Mouse (Mus musculus) heart, embryonic 14.5 days (tissue): Measurements from ENCODE around the gene Wdr27. TPM values are rescaled to one million over a fixed set of nuclear protein-coding genes. Genes with fewer than 3 reads are reported as not detected.
"Not testable (repeated sequence)": the region's sequence is repeated elsewhere in the genome, so short reads cannot be mapped to it uniquely, and the experiment has no call there.

Experiments used
- ATAC-seq: fragments of 200-750 bp; cut with Nextera tagmentation; 2 replicates; pipeline ENCODE4 v1.8.0; 2017; ENCODE audit warnings: low read depth, moderate TSS enrichment; ENCODE audit not compliant: insufficient number of reproducible peaks, insufficient read depth, low FRiP score
- H3K27ac ChIP-seq, 2 experiments: fragments of 200-500 bp in 1 of 2; fragments of 300-500 bp in 1 of 2; sonication (generic) in 1 of 2; replicated peaks in 1 of 2; 2 replicates each; pipeline ENCODE4 v1.5.1; 2012 to 2014; ENCODE audit warnings: low read depth in 2 of 2, low read length in 2 of 2, control low read depth in 1 of 2, mild to moderate bottlenecking in 1 of 2, mixed read lengths in 1 of 2; ENCODE audit not compliant: control insufficient read depth in 1 of 2, insufficient read depth in 1 of 2
- H3K27me3 ChIP-seq: fragments of 300-500 bp; sonication (generic); 2 replicates; pipeline ENCODE4 v1.6.1; 2014; ENCODE audit warnings: mild to moderate bottlenecking, low read length, control low read depth; ENCODE audit not compliant: control insufficient read depth, insufficient read depth
- H3K36me3 ChIP-seq: fragments of 300-500 bp; sonication (generic); 2 replicates; pipeline ENCODE4 v1.6.1; 2014; ENCODE audit warnings: mild to moderate bottlenecking, control low read depth, low read length, mixed read lengths; ENCODE audit not compliant: control insufficient read depth, insufficient read depth
- H3K4me1 ChIP-seq, 2 experiments: fragments of 200-500 bp in 1 of 2; fragments of 300-500 bp in 1 of 2; sonication (generic) in 1 of 2; 2 replicates each; pipeline ENCODE4 v1.6.1; 2012 to 2014; ENCODE audit warnings: low read length in 2 of 2, control low read depth in 1 of 2, mixed read lengths in 1 of 2; ENCODE audit not compliant: control insufficient read depth in 2 of 2, insufficient read depth in 2 of 2
- H3K4me2 ChIP-seq: fragments of 300-500 bp; sonication (generic); 2 replicates; pipeline ENCODE4 v1.6.1; 2014; ENCODE audit warnings: mild to moderate bottlenecking, low read length
- H3K4me3 ChIP-seq, 2 experiments: fragments of 200-500 bp in 1 of 2; fragments of 300-500 bp in 1 of 2; sonication (generic) in 1 of 2; 2 replicates each; pipeline ENCODE4 v1.5.1; 2012 to 2014; ENCODE audit warnings: low read length in 2 of 2, mild to moderate bottlenecking in 2 of 2, control low read depth in 1 of 2, low read depth in 1 of 2, moderate library complexity in 1 of 2; ENCODE audit not compliant: control insufficient read depth in 1 of 2, insufficient read depth in 1 of 2
- H3K9ac ChIP-seq: fragments of 300-500 bp; sonication (generic); 2 replicates; pipeline ENCODE4 v1.6.1; 2014; ENCODE audit warnings: mild to moderate bottlenecking, low read length
- H3K9me3 ChIP-seq: fragments of 300-500 bp; sonication (generic); 2 replicates; pipeline ENCODE4 v1.6.1; 2016; ENCODE audit warnings: low read length, control low read depth; ENCODE audit not compliant: control insufficient read depth
- WGBS: fragments of 180-500 bp; shearing (Covaris S2); extraction: QIAGEN DNeasy Blood & Tissue Kit; methylation state at CpG from one replicate; pipeline ENCODE4 v1.1.7; 2014; 5-methylcytosine and 5-hydroxymethylcytosine counted together
- polyA plus RNA-seq: library from polyadenylated mRNA; unstranded; fragments of >200 nt; fragmentation: Nextera tagmentation; extraction: Ambion mirVana; gene quantifications from 2 replicates; pipeline ENCODE4 v1.2.1, GENCODE M21; 2014

Gene Wdr27
- polyA plus RNA-seq, 1 experiment from 2014 or later, result 6.4 TPM

GRCm38 (mm10) chr17:14907136-14907535, 35.8 kb downstream of the Wdr27 start:
- no peaks in the 10 kb centered on the region for H3K36me3 ChIP-seq
- no peak overlapping the region for H3K27ac ChIP-seq
- no peaks in the 10 kb centered on the region for H3K9me3 ChIP-seq
- no peak for ATAC-seq
- no peak overlapping the region for H3K4me2 ChIP-seq
- H3K27me3 ChIP-seq, result 0 out of 2 replicates have a peak, but pooled peaks cover 4% of the 10 kb centered on the region
- H3K4me3 ChIP-seq, result no peak overlapping the region
- H3K9ac ChIP-seq, result no peak overlapping the region
- H3K4me1 ChIP-seq, result no peaks in the 10 kb centered on the region
- 59% methylated on average over 12 of the region's 12 CpGs for WGBS

DNA sequence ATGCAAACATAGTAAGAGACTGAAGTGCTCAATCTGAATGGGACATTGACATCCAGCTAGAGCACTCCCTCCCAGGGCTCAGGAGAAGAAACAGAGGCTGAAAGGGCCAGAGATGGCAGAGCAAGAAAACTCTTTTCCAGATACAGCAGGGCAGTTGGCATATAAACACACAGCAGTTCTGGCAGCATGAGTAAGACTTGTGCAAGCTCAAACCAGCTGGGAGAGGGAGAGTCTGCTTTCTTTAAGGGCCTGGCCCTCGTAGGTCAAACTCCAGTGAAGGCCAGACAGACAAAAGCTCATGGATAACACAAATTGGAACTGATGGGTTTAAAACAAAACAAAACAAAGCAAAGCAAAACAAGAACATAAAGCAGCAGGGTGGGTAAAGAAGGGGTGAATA, 36.3 kb downstream of the Wdr27 start:
- no peak overlapping the region for H3K9ac ChIP-seq
- no peaks in the 10 kb centered on the region for H3K36me3 ChIP-seq
- H3K27me3 ChIP-seq, result 0 out of 2 replicates have a peak, but pooled peaks cover 4% of the 10 kb centered on the region
- no peak overlapping the region for H3K4me3 ChIP-seq
- no peaks in the 10 kb centered on the region for H3K4me1 ChIP-seq
- 35% methylated on average over 1 of the region's 1 CpGs for WGBS
- no peak for ATAC-seq
- no peaks in the 10 kb centered on the region for H3K9me3 ChIP-seq
- no peak overlapping the region for H3K4me2 ChIP-seq
- no peak overlapping the region for H3K27ac ChIP-seq

- 0 out of 2 replicates have a peak, but pooled peaks cover 4% of the 10 kb centered on the region for H3K27me3 ChIP-seq
- no peak overlapping the region for H3K9ac ChIP-seq
- H3K4me1 ChIP-seq, result no peaks in the 10 kb centered on the region
- H3K36me3 ChIP-seq, result no peaks in the 10 kb centered on the region
- no peak for ATAC-seq
- no peak overlapping the region for H3K4me2 ChIP-seq
- H3K9me3 ChIP-seq, result no peaks in the 10 kb centered on the region
- WGBS, result 45% methylated on average over 7 of the region's 7 CpGs
- no peak overlapping the region for H3K27ac ChIP-seq
- no peak overlapping the region for H3K4me3 ChIP-seq
Measured at GRCm38 (mm10) chr17:14904637-14905265, 38.2 kb downstream of the Wdr27 start.

- Histone ChIP-seq H3K36me3 (no peaks in the 10 kb centered on the region), H3K27ac (no peak overlapping the region), H3K9ac (no peak overlapping the region), H3K4me1 (no peaks in the 10 kb centered on the region), H3K9me3 (no peaks in the 10 kb centered on the region), H3K4me3 (no peak overlapping the region), H3K27me3 (0 out of 2 replicates have a peak, but pooled peaks cover 4% of the 10 kb centered on the region), H3K4me2 (no peak overlapping the region)
- ATAC-seq, result no peak
- WGBS, result 79% methylated on average over 6 of the region's 6 CpGs
Measured at GRCm38 (mm10) chr17:14904206-14904605, 38.8 kb downstream of the Wdr27 start.

- Histone ChIP-seq H3K4me1 (no peaks in the 10 kb centered on the region), H3K9ac (no peak overlapping the region), H3K4me3 (no peak overlapping the region), H3K36me3 (no peaks in the 10 kb centered on the region), H3K27me3 (0 out of 2 replicates have a peak, but pooled peaks cover 4% of the 10 kb centered on the region), H3K27ac (no peak overlapping the region), H3K4me2 (no peak overlapping the region), H3K9me3 (no peaks in the 10 kb centered on the region)
- WGBS, result 73% methylated on average over 3 of the region's 3 CpGs
- no peak for ATAC-seq
Measured at GRCm38 (mm10) chr17:14903212-14903611, 39.7 kb downstream of the Wdr27 start.

DNA sequence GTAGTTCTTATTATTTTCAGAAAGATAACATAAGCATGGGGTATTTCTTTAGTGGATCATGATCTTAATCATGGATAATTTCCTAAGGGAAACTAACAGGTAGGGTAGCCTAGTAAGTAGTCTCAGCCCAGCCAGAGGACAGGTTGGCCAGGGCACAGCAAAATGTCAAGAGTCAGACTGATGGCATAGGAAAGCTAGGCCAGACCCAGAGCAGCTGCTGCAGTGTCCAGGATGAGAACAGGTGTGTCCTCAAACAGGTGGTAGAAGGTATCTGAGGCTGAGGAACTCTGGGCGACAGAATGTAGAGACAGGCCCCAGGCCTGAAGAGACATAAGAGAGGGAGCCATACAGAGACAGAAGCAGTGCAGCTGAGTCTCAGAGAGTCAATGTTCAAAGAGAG, 44.0 kb downstream of the Wdr27 start:
- Histone ChIP-seq H3K9ac (no peak overlapping the region), H3K4me1 (no peaks in the 10 kb centered on the region), H3K27ac (no peak overlapping the region), H3K9me3 (no peaks in the 10 kb centered on the region), H3K36me3 (no peaks in the 10 kb centered on the region), H3K27me3 (no peaks in the 10 kb centered on the region), H3K4me2 (no peak overlapping the region), H3K4me3 (no peak overlapping the region)
- 73% methylated on average over 1 of the region's 1 CpGs for WGBS
- ATAC-seq, result no peak

- H3K27ac ChIP-seq, H3K36me3 ChIP-seq, ATAC-seq: not testable (repeated sequence)
Measured at GRCm38 (mm10) chr17:14895058-14895457, 47.9 kb downstream of the Wdr27 start.

DNA sequence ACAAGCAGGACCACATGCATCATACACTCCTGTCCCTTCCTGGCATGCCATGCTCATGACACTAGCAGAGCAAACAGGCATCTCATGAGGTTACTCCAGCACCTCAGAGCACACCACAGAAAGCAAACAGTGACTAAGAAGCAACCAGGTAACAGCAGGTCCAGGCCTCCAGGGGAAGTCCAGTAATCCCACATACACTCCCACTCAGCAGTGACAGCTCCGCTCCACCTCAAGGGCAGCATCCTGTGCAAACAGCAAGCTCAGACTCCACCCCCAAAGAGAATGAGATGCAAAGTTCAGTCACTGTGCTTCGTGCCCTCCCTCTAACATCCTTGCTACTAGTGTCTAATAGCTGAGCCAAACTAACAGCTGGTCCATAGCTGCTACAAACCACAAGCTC, 56.0 kb downstream of the Wdr27 start:
- no peak for ATAC-seq
- 64% methylated on average over 2 of the region's 2 CpGs for WGBS
- Histone ChIP-seq H3K4me2 (no peak overlapping the region), H3K27me3 (no peaks in the 10 kb centered on the region), H3K4me3 (no peak overlapping the region), H3K27ac (no peak overlapping the region), H3K9me3 (no peaks in the 10 kb centered on the region), H3K36me3 (no peaks in the 10 kb centered on the region), H3K9ac (no peak overlapping the region), H3K4me1 (no peaks in the 10 kb centered on the region)

More at GRCm38 (mm10) chr17:14895058-14895457, 47.9 kb downstream of the Wdr27 start:
- not testable (repeated sequence) for H3K27me3 ChIP-seq, H3K9ac ChIP-seq, H3K9me3 ChIP-seq, H3K4me2 ChIP-seq, H3K4me3 ChIP-seq, H3K4me1 ChIP-seq
